Mouse (Mus musculus) MEL (cell line): ENCODE data around the gene Samd11. TPM values are rescaled to one million over a fixed set of nuclear protein-coding genes. Genes with fewer than 3 reads are reported as not detected.

Experiments
- DNase-seq: peaks from one replicate; pipeline ENCODE4 v3.0.0; 2011; ENCODE audit warnings: low read depth, low spot score
- H3K27ac ChIP-seq: 2 replicates; pipeline ENCODE4 v1.5.1; 2012; ENCODE audit warnings: low read depth, mild to moderate bottlenecking, control low read depth, low read length, moderate library complexity; ENCODE audit not compliant: control insufficient read depth
- H3K27me3 ChIP-seq, 2 experiments: fragments of 150-350 bp in 1 of 2; sonication (generic) in 1 of 2; 2 replicates each; pipeline ENCODE4 v1.6.1; 2012; ENCODE audit warnings: low read length in 2 of 2, mild to moderate bottlenecking in 2 of 2, improper control_type of control experiment in 1 of 2, moderate library complexity in 1 of 2; ENCODE audit not compliant: insufficient read depth in 2 of 2, control insufficient read depth in 1 of 2
- H3K36me3 ChIP-seq, 2 experiments: 2 replicates each; pipeline ENCODE4 v1.6.1; 2012 to 2014; ENCODE audit warnings: low read length in 2 of 2, improper control_type of control experiment in 1 of 2, inconsistent platforms in 1 of 2, mild to moderate bottlenecking in 1 of 2; ENCODE audit not compliant: insufficient read depth in 2 of 2, control insufficient read depth in 1 of 2
- H3K4me1 ChIP-seq, 2 experiments: fragments of 150-350 bp in 1 of 2; sonication (generic) in 1 of 2; 2 replicates each; pipeline ENCODE4 v1.6.1; 2012; ENCODE audit warnings: low read length in 2 of 2, improper control_type of control experiment in 1 of 2, mild to moderate bottlenecking in 1 of 2; ENCODE audit not compliant: insufficient read depth in 2 of 2, control insufficient read depth in 1 of 2
- H3K4me3 ChIP-seq, 2 experiments: fragments of 150-350 bp in 1 of 2; sonication (generic) in 1 of 2; 2 replicates each; pipeline ENCODE4 v1.5.1; 2012; ENCODE audit warnings: low read depth in 2 of 2, low read length in 2 of 2, mild to moderate bottlenecking in 2 of 2, moderate library complexity in 2 of 2, control low read depth in 1 of 2, improper control_type of control experiment in 1 of 2; ENCODE audit not compliant: control insufficient read depth in 1 of 2, insufficient read depth in 1 of 2
- H3K79me2 ChIP-seq: 2 replicates; pipeline ENCODE4 v1.6.1; 2012; ENCODE audit warnings: mild to moderate bottlenecking, low read length, moderate library complexity; ENCODE audit not compliant: control insufficient read depth, poor library complexity, insufficient read depth
- H3K9ac ChIP-seq: 2 replicates; pipeline ENCODE4 v1.6.1; 2012; ENCODE audit warnings: low read depth, mild to moderate bottlenecking, control low read depth, low read length, moderate library complexity; ENCODE audit not compliant: control insufficient read depth, poor library complexity, severe bottlenecking
- H3K9me3 ChIP-seq: fragments of 150-350 bp; sonication (generic); replicated peaks from 2 replicates; pipeline ENCODE4 v1.6.1; 2012; ENCODE audit warnings: mild to moderate bottlenecking, low read length, improper control_type of control experiment, moderate library complexity; ENCODE audit not compliant: insufficient read depth
- BHLHE40 ChIP-seq: IDR thresholded peaks from 2 replicates; pipeline ENCODE4 v1.6.1; 2012; ENCODE audit warnings: low read depth, mild to moderate bottlenecking, inconsistent platforms, low read length, improper control_type of control experiment, borderline replicate concordance
- CHD1 ChIP-seq: IDR thresholded peaks from 2 replicates; pipeline ENCODE4 v1.6.1; 2012; ENCODE audit warnings: low read depth, mild to moderate bottlenecking, inconsistent platforms, low read length, improper control_type of control experiment
- CTCF ChIP-seq, 3 experiments: IDR thresholded peaks in 2 of 3; conservative IDR thresholded peaks in 1 of 3; 2 replicates each; pipeline ENCODE4 v1.5.1; 2011 to 2012; ENCODE audit warnings: low read length in 3 of 3, low read depth in 2 of 3, mild to moderate bottlenecking in 2 of 3, improper control_type of control experiment in 1 of 3, inconsistent platforms in 1 of 3, mixed read lengths in 1 of 3, moderate library complexity in 1 of 3; ENCODE audit not compliant: control insufficient read depth in 1 of 3, insufficient read depth in 1 of 3, poor library complexity in 1 of 3, severe bottlenecking in 1 of 3
- ELF1 ChIP-seq: IDR thresholded peaks from 2 replicates; pipeline ENCODE4 v1.6.1; 2014; ENCODE audit warnings: low read depth, mild to moderate bottlenecking, inconsistent platforms, low read length, improper control_type of control experiment, moderate library complexity
- EP300 ChIP-seq, 2 experiments: IDR thresholded peaks; 2 replicates each; pipeline ENCODE4 v1.6.1; 2011; ENCODE audit warnings: improper control_type of control experiment in 2 of 2, low read length in 2 of 2, low read depth in 1 of 2, mild to moderate bottlenecking in 1 of 2
- GABPA ChIP-seq: IDR thresholded peaks from 2 replicates; pipeline ENCODE4 v1.6.1; 2012; ENCODE audit warnings: low read depth, mild to moderate bottlenecking, inconsistent platforms, low read length, improper control_type of control experiment, moderate library complexity
- HCFC1 ChIP-seq: IDR thresholded peaks from 2 replicates; pipeline ENCODE4 v1.6.1; 2012; ENCODE audit warnings: low read depth, mild to moderate bottlenecking, inconsistent platforms, low read length, improper control_type of control experiment, moderate library complexity
- JUND ChIP-seq: IDR thresholded peaks from 2 replicates; pipeline ENCODE4 v1.6.1; 2011; ENCODE audit warnings: low read depth, mild to moderate bottlenecking, improper control_type of control experiment, low read length
- MAFK ChIP-seq: IDR thresholded peaks from 2 replicates; pipeline ENCODE4 v1.6.1; 2011; ENCODE audit warnings: low read depth, mild to moderate bottlenecking, low read length, improper control_type of control experiment, borderline replicate concordance
- MAZ ChIP-seq: IDR thresholded peaks from 2 replicates; pipeline ENCODE4 v1.6.1; 2012; ENCODE audit warnings: low read depth, mild to moderate bottlenecking, inconsistent platforms, low read length, improper control_type of control experiment
- MXI1 ChIP-seq: IDR thresholded peaks from 2 replicates; pipeline ENCODE4 v1.6.1; 2011; ENCODE audit warnings: mild to moderate bottlenecking, low read depth, low read length, improper control_type of control experiment
- MYC ChIP-seq: IDR thresholded peaks from 2 replicates; pipeline ENCODE4 v1.6.1; 2011; ENCODE audit warnings: low read depth, mild to moderate bottlenecking, low read length, improper control_type of control experiment, moderate library complexity
- NELFE ChIP-seq: IDR thresholded peaks from 2 replicates; pipeline ENCODE4 v1.6.1; 2011; ENCODE audit warnings: low read depth, low read length, improper control_type of control experiment
- NRF1 ChIP-seq: IDR thresholded peaks from 2 replicates; pipeline ENCODE4 v1.6.1; 2014; ENCODE audit warnings: low read depth, mild to moderate bottlenecking, inconsistent platforms, low read length, improper control_type of control experiment, moderate library complexity; ENCODE audit not compliant: poor library complexity, insufficient read depth, severe bottlenecking
- POLR2A ChIP-seq, 2 experiments: IDR thresholded peaks; 2 replicates each; pipeline ENCODE4 v1.6.1; 2011 to 2012; ENCODE audit warnings: low read length in 2 of 2, mild to moderate bottlenecking in 2 of 2, control low read depth in 1 of 2, improper control_type of control experiment in 1 of 2, low read depth in 1 of 2, moderate library complexity in 1 of 2; ENCODE audit not compliant: control insufficient read depth in 1 of 2, insufficient read depth in 1 of 2, poor library complexity in 1 of 2
- POLR2AphosphoS2 ChIP-seq: IDR thresholded peaks from 2 replicates; pipeline ENCODE4 v1.6.1; 2011; ENCODE audit warnings: low read length, improper control_type of control experiment
- RAD21 ChIP-seq: IDR thresholded peaks from 2 replicates; pipeline ENCODE4 v1.6.1; 2011; ENCODE audit warnings: mild to moderate bottlenecking, low read depth, low read length, improper control_type of control experiment
- RCOR1 ChIP-seq: IDR thresholded peaks from 2 replicates; pipeline ENCODE4 v1.6.1; 2012; ENCODE audit warnings: low read depth, mild to moderate bottlenecking, inconsistent platforms, low read length, improper control_type of control experiment
- SMC3 ChIP-seq: IDR thresholded peaks from 2 replicates; pipeline ENCODE4 v1.6.1; 2011; ENCODE audit warnings: low read depth, low read length, improper control_type of control experiment
- TBP ChIP-seq: IDR thresholded peaks from 2 replicates; pipeline ENCODE4 v1.8.0; 2011; ENCODE audit warnings: low read depth, low read length, improper control_type of control experiment
- UBTF ChIP-seq: IDR thresholded peaks from 2 replicates; pipeline ENCODE4 v1.6.1; 2012; ENCODE audit warnings: low read depth, mild to moderate bottlenecking, inconsistent platforms, low read length, improper control_type of control experiment, moderate library complexity, borderline replicate concordance; ENCODE audit not compliant: insufficient read depth
- USF1 ChIP-seq: IDR thresholded peaks from 2 replicates; pipeline ENCODE4 v1.6.1; 2014; ENCODE audit warnings: low read depth, mild to moderate bottlenecking, inconsistent platforms, low read length, improper control_type of control experiment, moderate library complexity
- polyA plus RNA-seq, 2 experiments: library from polyadenylated mRNA; stranded (reverse) in 1 of 2; unstranded in 1 of 2; fragments of >175 nt in 1 of 2; fragments of >200 nt in 1 of 2; gene quantifications; 2 replicates each; pipeline versions ENCODE4 v1.2.1 to v1.2.4; 2012; ENCODE audit warnings: low replicate concordance in 2 of 2, low read depth in 1 of 2; ENCODE audit not compliant: insufficient read length in 2 of 2, insufficient read depth in 1 of 2, missing spikeins in 1 of 2
- total RNA-seq: library from RNA; depleted of rRNA; stranded (reverse); fragments of 300-350 nt; gene quantifications from 2 replicates; pipeline ENCODE4 v1.2.3, GENCODE M21; 2012

Samd11 gene
- total and polyA plus RNA-seq, 3 experiments: 1.7 to 4.1 TPM; not detected in 1

DNA sequence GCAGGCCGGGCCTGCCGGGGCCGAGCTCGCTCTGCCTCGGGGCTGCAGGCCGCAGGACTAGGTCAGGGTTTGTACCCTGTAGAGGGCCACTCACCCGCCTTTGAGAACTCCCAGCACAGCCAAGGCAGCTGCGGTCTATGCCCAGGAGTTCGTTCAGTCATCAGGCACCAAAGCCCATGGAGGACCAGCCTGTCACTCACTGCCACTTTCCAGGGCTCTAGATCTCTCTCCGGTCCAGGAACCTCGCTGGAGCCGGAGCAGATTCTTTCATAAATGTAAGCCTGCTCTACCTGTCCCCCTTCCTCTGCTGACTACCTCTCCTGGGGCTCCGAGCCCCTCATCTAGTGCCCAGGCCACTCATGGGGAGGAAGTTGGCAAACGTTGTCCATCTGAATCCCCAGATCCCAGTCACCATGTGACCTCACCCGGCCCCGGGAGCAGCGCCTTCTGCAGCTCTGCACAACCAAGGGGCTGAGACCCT lies 21.4 kb downstream of the Samd11 start:
- peaks cover 37% of the 10 kb centered on the region for H3K79me2 ChIP-seq
- DNase-seq: peak; percentile 51
- H3K27ac ChIP-seq: peak overlapping the region; percentile 13; the same call in 1 of the 2 replicates
- no peak for TF ChIP-seq UBTF
- TF ChIP-seq USF1: peak; percentile 46; the same call in 1 of the 2 replicates
- 0 out of 4 replicates have a peak, but pooled peaks of 1 of the 2 experiments have one; percentile 6 for TF ChIP-seq POLR2A (IDR thresholded peaks at IDR 0.05; ENCODE audit: control insufficient read depth in 1 of 2, insufficient read depth in 1 of 2, low read depth in 1 of 2, low read length in 2 of 2, poor library complexity in 1 of 2)
- peak; percentile 8; the same call in 1 of the 2 replicates for TF ChIP-seq MAZ
- H3K4me1 ChIP-seq: peaks cover 2 to 6% of the 10 kb centered on the region in 2 experiments; a peak in 2 of 4 replicates
- peak overlapping the region; percentile 71 for H3K9ac ChIP-seq
- peak overlapping the region; percentile 59 to 93 for H3K4me3 ChIP-seq
- H3K9me3 ChIP-seq: no peaks in the 10 kb centered on the region
- H3K36me3 ChIP-seq: peaks cover 7 to 8% of the 10 kb centered on the region in 2 experiments
- no peaks in the 10 kb centered on the region for H3K27me3 ChIP-seq

- H3K4me3 ChIP-seq: no peak overlapping the region
- H3K9ac ChIP-seq: no peak overlapping the region
- H3K36me3 ChIP-seq: no peaks in the 10 kb centered on the region
These were observed 26.9 kb downstream of the Samd11 start for GRCm38 (mm10) chr4:156228393-156229024.

DNA sequence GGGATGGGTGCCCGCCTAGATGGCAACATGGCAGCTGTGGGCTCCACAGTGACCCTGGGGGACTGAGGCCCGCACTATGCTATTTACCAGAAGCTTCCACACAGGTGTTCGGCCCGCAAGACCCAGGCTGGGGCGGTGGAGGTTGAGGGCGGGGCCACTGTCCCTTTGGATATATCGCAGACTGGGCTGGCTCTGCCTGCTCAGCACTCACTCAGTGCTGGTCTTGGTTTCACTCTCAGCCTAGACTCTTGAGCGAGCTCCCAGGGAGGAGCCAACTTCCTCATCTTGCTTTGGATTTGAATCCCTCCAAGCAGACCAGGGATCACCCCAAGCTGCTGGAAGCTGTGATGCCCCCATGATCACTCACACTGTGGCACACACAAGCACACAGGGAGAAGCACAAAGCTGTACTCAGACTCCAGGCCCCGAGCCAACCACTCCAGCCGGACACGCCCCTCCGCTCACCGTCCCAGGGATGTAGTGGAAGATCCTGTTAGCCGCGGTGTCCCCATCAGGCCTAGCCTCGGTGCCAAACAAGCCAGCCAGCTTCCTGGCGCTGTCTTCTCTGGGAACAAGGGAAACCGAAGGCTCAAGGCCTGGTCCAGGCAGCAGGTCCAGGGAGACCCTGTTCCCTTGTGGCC lies 27.6 kb downstream of the Samd11 start:
- Histone ChIP-seq H3K4me1 (no peaks in the 10 kb centered on the region), H3K27ac (no peak overlapping the region), H3K4me3 (no peak overlapping the region), H3K9ac (no peak overlapping the region), H3K27me3 (no peaks in the 10 kb centered on the region), H3K36me3 (no peaks in the 10 kb centered on the region)
- no peak for DNase-seq
- TF ChIP-seq POLR2AphosphoS2 (no peak), MAFK (no peak), HCFC1 (no peak), NRF1 (no peak), SMC3 (no peak), NELFE (no peak), POLR2A (IDR thresholded peaks at IDR 0.05; ENCODE audit: control insufficient read depth in 1 of 2, insufficient read depth in 1 of 2, low read depth in 1 of 2, low read length in 2 of 2, poor library complexity in 1 of 2) (no peak), ELF1 (no peak), GABPA (no peak), BHLHE40 (no peak), JUND (no peak), EP300 (IDR thresholded peaks at IDR 0.05; ENCODE audit: low read depth in 1 of 2, low read length in 2 of 2) (no peak), RAD21 (no peak), TBP (no peak), CTCF (IDR thresholded peaks at IDR 0.05 in 2 of 3, conservative IDR thresholded peaks at IDR 0.05 in 1 of 3; ENCODE audit: control insufficient read depth in 1 of 3, insufficient read depth in 1 of 3, low read depth in 2 of 3, low read length in 3 of 3, poor library complexity in 1 of 3, severe bottlenecking in 1 of 3) (no peak), CHD1 (no peak), RCOR1 (no peak), MXI1 (no peak), USF1 (no peak)
- TF ChIP-seq, all 39 proteins: peak for 0
- Histone ChIP-seq H3K79me2 (no peaks in the 10 kb centered on the region), H3K9me3 (no peaks in the 10 kb centered on the region)

More at GRCm38 (mm10) chr4:156228393-156229024, 26.9 kb downstream of the Samd11 start:
- H3K27ac ChIP-seq: no peak overlapping the region
- no peaks in the 10 kb centered on the region for H3K79me2 ChIP-seq
- H3K9me3 ChIP-seq: no peaks in the 10 kb centered on the region
- H3K27me3 ChIP-seq: no peaks in the 10 kb centered on the region
- TF ChIP-seq MYC: no peak
- no peak for DNase-seq
- H3K4me1 ChIP-seq: no peaks in the 10 kb centered on the region
